Mouse (Mus musculus) forebrain, embryonic 11.5 days (tissue): ENCODE results near the gene Bfsp1. TPM values are rescaled to one million over a fixed set of nuclear protein-coding genes. Genes with fewer than 3 reads are reported as not detected.

Source experiments
- ATAC-seq: fragments of 200-750 bp; cut with Nextera tagmentation; replicated peaks from 2 replicates; pipeline ENCODE4 v1.8.0; 2017; ENCODE audit warnings: moderate TSS enrichment; ENCODE audit not compliant: low FRiP score
- DNase-seq: peaks from one replicate; pipeline ENCODE4 v3.0.0-alpha.2; 2017; ENCODE audit warnings: low spot score
- H3K27ac ChIP-seq: fragments of 300-500 bp; sonication (generic); 2 replicates; pipeline ENCODE4 v1.5.1; 2014; ENCODE audit warnings: low read depth, low read length
- H3K27me3 ChIP-seq: fragments of 300-500 bp; sonication (generic); 2 replicates; pipeline ENCODE4 v1.6.1; 2014; ENCODE audit warnings: mild to moderate bottlenecking, low read length, mixed read lengths; ENCODE audit not compliant: control insufficient read depth, insufficient read depth
- H3K36me3 ChIP-seq: fragments of 300-500 bp; sonication (generic); 2 replicates; pipeline ENCODE4 v1.6.1; 2014; ENCODE audit warnings: mild to moderate bottlenecking, low read length, moderate library complexity, mixed read lengths; ENCODE audit not compliant: control insufficient read depth, insufficient read depth
- H3K4me1 ChIP-seq: fragments of 300-500 bp; sonication (generic); replicated peaks from 2 replicates; pipeline ENCODE4 v1.6.1; 2014; ENCODE audit warnings: low read length, mixed read lengths; ENCODE audit not compliant: control insufficient read depth, insufficient read depth
- H3K4me2 ChIP-seq: fragments of 300-500 bp; sonication (generic); 2 replicates; pipeline ENCODE4 v1.6.1; 2014; ENCODE audit warnings: low read depth, mild to moderate bottlenecking, low read length, moderate library complexity, mixed read lengths; ENCODE audit not compliant: severe bottlenecking
- H3K4me3 ChIP-seq: fragments of 300-500 bp; sonication (generic); 2 replicates; pipeline ENCODE4 v1.5.1; 2014; ENCODE audit warnings: low read depth, low read length
- H3K9ac ChIP-seq: fragments of 300-500 bp; sonication (generic); 2 replicates; pipeline ENCODE4 v1.6.1; 2014; ENCODE audit warnings: low read length
- H3K9me3 ChIP-seq: fragments of 300-500 bp; sonication (generic); 2 replicates; pipeline ENCODE4 v1.6.1; 2016; ENCODE audit warnings: low read length, mixed read lengths; ENCODE audit not compliant: control insufficient read depth
- WGBS: fragments of 180-500 bp; shearing (Covaris S2); extraction: QIAGEN DNeasy Blood & Tissue Kit; methylation state at CpG from one replicate; pipeline ENCODE4 v1.1.7; 2014; 5-methylcytosine and 5-hydroxymethylcytosine counted together
- polyA plus RNA-seq: library from polyadenylated mRNA; unstranded; fragments of >200 nt; fragmentation: Nextera tagmentation; extraction: Ambion mirVana; gene quantifications from 2 replicates; pipeline ENCODE4 v1.2.1, GENCODE M21; 2014

Bfsp1 gene
- polyA plus RNA-seq = 0.44 and 1.7 TPM in 2 replicates

DNA sequence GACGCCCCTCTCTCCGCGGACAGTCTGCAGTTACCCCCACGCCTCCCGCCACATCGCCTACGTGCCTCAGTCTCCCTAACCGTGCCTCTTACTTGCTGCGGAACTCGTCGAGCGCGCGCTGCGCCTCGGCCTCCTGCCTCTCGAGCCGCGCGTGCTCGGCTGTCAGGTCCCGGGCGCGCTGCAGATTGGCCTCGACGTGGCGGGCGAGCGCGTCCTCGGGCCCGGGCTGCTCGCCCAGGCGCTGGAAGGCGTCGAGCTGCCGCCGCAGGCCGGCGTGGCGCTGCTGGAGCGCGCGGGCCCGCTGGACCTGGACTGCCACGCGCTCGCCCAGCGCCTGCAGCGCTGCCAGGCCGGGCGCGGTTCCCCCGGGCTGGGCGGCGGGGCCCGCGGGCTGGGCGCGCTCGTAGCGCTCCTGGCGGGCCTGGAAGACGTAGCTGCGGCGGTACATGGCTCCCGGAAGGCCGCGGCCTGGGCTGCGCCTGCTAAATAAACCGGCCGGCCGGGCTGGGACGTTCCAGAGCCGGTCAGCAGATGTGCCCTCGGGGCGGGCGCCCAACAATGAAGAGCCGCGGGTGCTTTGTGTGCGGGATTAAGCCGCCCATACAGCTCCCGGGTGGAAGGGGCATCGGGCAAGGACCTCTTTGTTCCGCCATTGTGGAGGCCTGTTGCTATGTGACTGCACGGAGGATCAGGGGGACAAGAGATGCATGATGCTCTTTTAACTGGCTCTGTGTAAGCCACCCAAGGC, at the start of gene Bfsp1:
Bfsp1 (minus strand) TSS at position 690 of the 748 bp plus-strand sequence.
- no peak within 1 kb of the TSS; the same call in 1 of the 2 replicates for H3K27ac ChIP-seq
- ATAC-seq = peak; percentile 87
- no peaks in the 10 kb centered on the region for H3K9me3 ChIP-seq
- peak; percentile 86 for DNase-seq
- H3K4me1 ChIP-seq = 0 out of 2 replicates have a peak, but pooled peaks cover 5% of the 10 kb centered on the region
- peak within 1 kb of the TSS; percentile 54 for H3K4me2 ChIP-seq
- H3K9ac ChIP-seq = peak within 1 kb of the TSS; percentile 65
- 2% methylated on average over 84 of the region's 86 CpGs for WGBS
- peak within 1 kb of the TSS; percentile 36 for H3K4me3 ChIP-seq
- H3K36me3 ChIP-seq = no peaks in the 10 kb centered on the region
- peaks cover 29% of the 10 kb centered on the region for H3K27me3 ChIP-seq

DNA sequence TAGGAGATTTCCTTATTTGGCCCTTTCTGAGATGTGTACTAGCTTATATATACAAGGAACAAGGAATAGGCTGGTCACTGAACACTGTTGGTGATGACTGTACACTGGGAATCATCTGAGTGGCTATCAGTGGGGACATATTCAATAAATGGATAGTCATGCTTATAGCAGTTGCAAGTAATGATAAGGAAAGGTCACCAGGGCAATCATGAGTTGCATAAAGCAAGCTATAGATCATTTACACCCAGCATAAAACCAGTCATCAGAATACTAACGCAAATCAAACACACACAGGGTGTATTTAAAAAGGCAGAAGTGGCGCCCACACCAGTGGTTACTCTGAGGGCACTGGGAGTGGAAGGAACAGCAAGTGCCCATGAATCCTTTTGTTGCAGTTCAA, 49.2 kb upstream of the Bfsp1 start:
- no peak overlapping the region for H3K4me2 ChIP-seq
- ATAC-seq = no peak
- H3K27ac ChIP-seq = no peak overlapping the region
- WGBS = 90% methylated on average over 2 of the region's 2 CpGs
- no peaks in the 10 kb centered on the region for H3K9me3 ChIP-seq
- no peak for DNase-seq
- no peaks in the 10 kb centered on the region for H3K36me3 ChIP-seq
- no peak overlapping the region for H3K9ac ChIP-seq
- H3K4me1 ChIP-seq = peaks cover 3% of the 10 kb centered on the region; the same call in 1 of the 2 replicates
- H3K27me3 ChIP-seq = no peaks in the 10 kb centered on the region
- H3K4me3 ChIP-seq = no peak overlapping the region

DNA sequence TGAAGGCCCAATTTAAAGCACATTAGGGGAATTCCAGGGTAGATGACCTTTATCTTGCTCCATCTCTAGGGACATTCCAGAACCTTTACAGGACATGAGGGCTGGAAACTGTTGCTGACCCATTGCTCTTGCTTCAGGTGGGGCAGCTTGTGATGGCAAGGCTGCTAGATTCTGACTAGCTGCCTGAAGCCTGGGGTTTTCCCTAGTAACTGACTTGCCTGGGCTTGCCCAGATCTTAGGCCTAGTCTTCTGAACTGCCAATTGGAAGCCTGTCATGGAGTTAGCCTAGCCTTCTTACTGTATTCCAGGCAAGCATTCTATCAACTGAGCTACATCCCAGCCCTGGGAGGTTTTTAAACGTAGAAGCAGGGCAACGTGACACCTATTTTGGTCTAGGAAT, 46.3 kb upstream of the Bfsp1 start:
- no peak overlapping the region for H3K4me3 ChIP-seq
- H3K9ac ChIP-seq = no peak overlapping the region
- DNase-seq (no peak), ATAC-seq (no peak)
- 91% methylated on average over 2 of the region's 2 CpGs for WGBS
- no peaks in the 10 kb centered on the region for H3K9me3 ChIP-seq
- H3K36me3 ChIP-seq = no peaks in the 10 kb centered on the region
- no peak overlapping the region for H3K27ac ChIP-seq
- no peaks in the 10 kb centered on the region for H3K4me1 ChIP-seq
- no peaks in the 10 kb centered on the region for H3K27me3 ChIP-seq
- no peak overlapping the region for H3K4me2 ChIP-seq

DNA sequence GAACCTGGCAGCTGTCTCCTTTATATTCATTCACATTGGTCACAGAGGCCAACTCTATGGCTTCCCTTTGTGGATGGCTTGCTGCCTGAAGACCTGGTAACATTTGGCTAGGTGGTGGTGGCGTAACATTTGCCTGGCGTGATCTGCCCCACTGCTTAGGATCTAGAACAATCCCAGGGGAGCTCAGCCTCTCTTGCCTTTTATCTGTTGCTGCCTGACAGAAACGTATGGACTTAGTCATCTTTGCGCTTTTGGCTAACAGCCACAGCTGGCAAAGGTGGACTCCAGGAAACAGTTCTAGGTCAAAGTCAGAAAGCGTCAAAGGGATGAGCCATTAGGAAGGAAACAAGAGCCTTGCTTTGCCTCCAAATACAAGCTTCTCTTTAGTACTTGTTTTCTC, 41.9 kb upstream of the Bfsp1 start:
- no peaks in the 10 kb centered on the region for H3K4me1 ChIP-seq
- H3K4me3 ChIP-seq = no peak overlapping the region
- no peaks in the 10 kb centered on the region for H3K27me3 ChIP-seq
- DNase-seq (no peak), ATAC-seq (no peak)
- no peak overlapping the region for H3K27ac ChIP-seq
- no peaks in the 10 kb centered on the region for H3K9me3 ChIP-seq
- H3K9ac ChIP-seq = no peak overlapping the region
- no peak overlapping the region for H3K4me2 ChIP-seq
- no peaks in the 10 kb centered on the region for H3K36me3 ChIP-seq
- 83% methylated on average over 5 of the region's 5 CpGs for WGBS

DNA sequence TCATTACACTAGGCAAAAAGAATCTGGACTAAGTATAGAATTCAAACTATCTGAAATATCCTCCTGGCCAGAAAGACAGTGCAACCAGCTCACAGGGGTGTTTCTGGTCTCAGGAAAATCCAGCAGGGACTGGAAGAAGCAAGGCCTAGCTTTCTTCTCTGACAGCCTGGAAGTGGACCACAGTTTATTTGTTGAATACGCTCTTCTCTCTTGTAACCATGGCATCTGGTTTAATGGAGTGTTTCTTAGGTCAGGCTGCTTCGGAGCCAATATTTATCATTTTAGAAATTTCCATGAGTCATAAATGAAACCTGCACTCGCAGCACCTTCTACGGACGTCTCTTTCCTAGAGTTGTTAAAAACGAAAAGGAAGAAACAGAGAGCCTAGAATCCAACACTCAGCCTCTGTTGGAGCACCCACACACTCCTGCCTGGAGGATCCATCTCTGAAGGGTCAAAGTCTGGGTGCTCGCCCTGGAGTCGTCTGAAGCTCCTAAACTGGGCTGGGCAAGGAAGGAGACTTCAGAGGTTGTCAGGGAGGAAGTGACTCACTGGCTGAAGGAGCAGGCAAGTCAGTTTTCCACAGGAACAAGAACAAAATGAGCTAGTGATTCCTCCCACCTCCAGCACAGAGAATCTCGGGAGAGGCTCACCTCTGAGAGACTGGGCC, 40.5 kb upstream of the Bfsp1 start:
- no peak overlapping the region for H3K4me2 ChIP-seq
- ATAC-seq (no peak), DNase-seq (no peak)
- no peak overlapping the region for H3K9ac ChIP-seq
- H3K27me3 ChIP-seq = no peaks in the 10 kb centered on the region
- no peak overlapping the region for H3K27ac ChIP-seq
- WGBS = 81% methylated on average over 9 of the region's 9 CpGs
- no peaks in the 10 kb centered on the region for H3K4me1 ChIP-seq
- H3K9me3 ChIP-seq = no peaks in the 10 kb centered on the region
- H3K36me3 ChIP-seq = no peaks in the 10 kb centered on the region
- no peak overlapping the region for H3K4me3 ChIP-seq

DNA sequence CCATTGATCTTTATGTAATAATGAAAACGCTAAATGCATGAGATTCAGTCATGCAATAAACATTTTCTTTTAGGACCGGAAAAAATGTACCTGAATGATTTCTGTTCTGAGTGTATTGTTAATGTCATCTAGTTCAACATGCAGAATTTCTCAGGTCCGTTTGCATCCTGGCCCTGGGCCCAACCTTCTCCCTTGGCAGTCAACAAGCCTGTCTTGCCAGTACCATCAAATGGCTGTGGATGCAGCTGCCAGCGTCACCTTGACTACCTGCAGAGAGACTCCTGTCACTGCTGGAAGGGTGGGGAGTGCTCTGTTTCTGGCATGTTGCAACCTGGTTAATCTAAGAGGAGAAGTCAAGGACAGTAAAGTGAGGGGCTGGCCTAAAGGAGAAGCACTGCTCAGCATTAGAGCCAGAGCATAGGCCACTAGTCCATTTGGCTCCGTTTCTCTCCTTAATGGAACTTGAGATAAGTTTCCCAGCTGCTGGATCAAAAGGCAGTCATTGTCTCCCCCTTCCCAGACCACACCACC, 37.9 kb upstream of the Bfsp1 start:
- no peak overlapping the region for H3K27ac ChIP-seq
- H3K9ac ChIP-seq = no peak overlapping the region
- no peak overlapping the region for H3K4me3 ChIP-seq
- H3K4me2 ChIP-seq = no peak overlapping the region
- H3K27me3 ChIP-seq = no peaks in the 10 kb centered on the region
- no peaks in the 10 kb centered on the region for H3K9me3 ChIP-seq
- ATAC-seq = no peak
- no peaks in the 10 kb centered on the region for H3K36me3 ChIP-seq
- 81% methylated on average over 5 of the region's 5 CpGs for WGBS
- no peak for DNase-seq
- no peaks in the 10 kb centered on the region for H3K4me1 ChIP-seq

DNA sequence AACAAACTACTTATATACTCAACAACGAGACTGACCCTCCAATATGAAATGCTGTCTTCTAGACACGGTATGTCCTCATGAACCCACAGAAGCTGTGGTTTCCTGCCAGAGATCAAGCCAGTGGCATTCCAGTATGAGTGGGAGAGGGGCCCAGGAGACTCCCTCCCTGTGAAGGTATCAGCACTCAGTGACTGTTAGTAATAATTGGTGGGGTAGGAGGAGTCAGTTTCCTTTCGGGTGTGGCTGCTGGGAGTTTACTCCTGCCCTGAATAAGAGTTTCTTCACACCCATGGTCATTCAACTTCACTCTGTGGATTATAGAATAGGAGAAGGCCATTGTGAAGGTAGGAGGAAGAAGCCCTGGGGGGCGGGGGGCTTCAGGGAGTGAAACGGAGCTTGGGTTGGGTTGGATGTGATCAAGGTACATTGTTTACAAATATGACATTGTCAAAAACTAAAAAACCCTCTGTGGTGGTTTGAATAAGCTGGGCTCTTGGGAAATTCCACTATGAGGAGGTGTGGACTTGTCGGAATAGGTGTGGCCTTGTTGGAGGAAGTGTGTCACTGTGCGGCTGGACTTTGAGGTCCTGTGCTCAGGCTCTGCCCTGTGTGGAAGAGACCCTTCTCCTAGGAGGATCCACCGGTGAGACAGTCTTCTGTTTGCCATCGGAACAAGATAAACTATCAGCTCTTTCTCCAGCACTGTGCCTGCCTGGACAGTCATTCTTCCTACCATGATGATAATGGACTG, 36.7 kb upstream of the Bfsp1 start:
- WGBS = 93% methylated on average over 9 of the region's 9 CpGs
- no peak overlapping the region for H3K4me3 ChIP-seq
- no peak overlapping the region for H3K9ac ChIP-seq
- no peaks in the 10 kb centered on the region for H3K36me3 ChIP-seq
- no peak overlapping the region for H3K27ac ChIP-seq
- H3K4me2 ChIP-seq = no peak overlapping the region
- no peak for DNase-seq
- no peaks in the 10 kb centered on the region for H3K9me3 ChIP-seq
- no peaks in the 10 kb centered on the region for H3K27me3 ChIP-seq
- ATAC-seq = no peak
- no peaks in the 10 kb centered on the region for H3K4me1 ChIP-seq

DNA sequence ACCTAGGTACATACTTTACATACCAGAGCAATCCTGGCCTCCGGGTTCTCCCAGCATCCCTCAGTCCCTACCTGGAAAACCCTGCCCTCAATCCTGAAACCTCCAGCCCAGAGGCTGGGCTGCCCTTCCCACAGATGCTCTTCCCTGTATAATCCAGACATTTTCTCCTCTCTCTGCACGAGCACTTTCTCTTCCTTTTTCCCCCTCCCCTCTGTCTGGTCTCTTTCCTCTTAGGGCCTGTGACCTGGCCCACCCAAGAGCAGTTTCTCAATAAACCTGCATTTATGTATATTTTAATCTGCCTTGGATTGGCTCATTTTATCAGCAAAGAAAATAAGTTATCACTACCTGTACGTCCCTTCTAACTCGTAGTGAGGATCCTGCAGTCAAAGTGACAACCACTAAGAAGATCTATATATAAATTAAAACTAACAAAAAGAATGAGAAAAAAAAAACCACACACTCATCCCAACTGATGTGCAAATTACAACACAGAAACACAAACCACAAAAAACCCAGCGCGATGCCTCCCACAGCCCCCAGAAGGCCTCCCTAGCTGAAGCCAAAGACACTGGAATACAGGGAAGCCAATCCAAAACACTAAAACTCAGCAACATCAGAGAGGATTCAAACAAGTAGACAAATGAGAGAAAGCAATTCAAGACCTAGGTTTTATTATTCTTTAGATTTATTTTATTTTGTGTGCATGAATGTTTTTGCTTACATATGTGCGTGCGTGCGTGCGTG, 28.5 kb upstream of the Bfsp1 start:
- Histone ChIP-seq H3K9me3 (no peaks in the 10 kb centered on the region), H3K4me3 (no peak overlapping the region), H3K27me3 (no peaks in the 10 kb centered on the region), H3K4me2 (no peak overlapping the region), H3K9ac (no peak overlapping the region), H3K4me1 (no peaks in the 10 kb centered on the region), H3K36me3 (no peaks in the 10 kb centered on the region), H3K27ac (no peak overlapping the region)
- DNase-seq = no peak
- no peak for ATAC-seq
- 91% methylated on average over 10 of the region's 10 CpGs for WGBS
